Mouse (Mus musculus) hindbrain, embryonic 10.5 days (tissue): ENCODE measurements around the gene Anxa6. TPM values are rescaled to one million over a fixed set of nuclear protein-coding genes. Genes with fewer than 3 reads are reported as not detected.

ENCODE experiments used
- DNase-seq: peaks from one replicate; pipeline ENCODE4 v3.0.0-alpha.2; 2017; ENCODE audit warnings: low spot score
- H3K27ac ChIP-seq: fragments of 300-500 bp; sonication (generic); 2 replicates; pipeline ENCODE4 v1.5.1; 2016; ENCODE audit warnings: mild to moderate bottlenecking, moderate library complexity
- H3K27me3 ChIP-seq: fragments of 300-500 bp; sonication (generic); 2 replicates; pipeline ENCODE4 v1.6.1; 2016; ENCODE audit warnings: mild to moderate bottlenecking; ENCODE audit not compliant: poor library complexity, insufficient read depth, severe bottlenecking
- H3K36me3 ChIP-seq: fragments of 300-500 bp; sonication (generic); 2 replicates; pipeline ENCODE4 v1.6.1; 2016; ENCODE audit warnings: mild to moderate bottlenecking, moderate library complexity
- H3K4me1 ChIP-seq: fragments of 300-500 bp; sonication (generic); replicated peaks from 2 replicates; pipeline ENCODE4 v1.6.1; 2016; ENCODE audit warnings: mild to moderate bottlenecking
- H3K4me3 ChIP-seq: fragments of 300-500 bp; sonication (generic); 2 replicates; pipeline ENCODE4 v1.5.1; 2016; ENCODE audit warnings: mild to moderate bottlenecking, moderate library complexity
- H3K9me3 ChIP-seq: fragments of 300-500 bp; sonication (generic); 2 replicates; pipeline ENCODE4 v1.6.1; 2016; ENCODE audit warnings: mild to moderate bottlenecking, moderate library complexity
- whole genome bisulfite sequencing: fragments of 180-500 bp; shearing (Covaris S2); methylation state at CpG from one replicate; pipeline ENCODE4 v1.1.7; 2016; 5-methylcytosine and 5-hydroxymethylcytosine counted together
- polyA plus RNA-seq: library from polyadenylated mRNA; unstranded; fragments of >200 nt; fragmentation: Nextera tagmentation; extraction: Ambion mirVana; gene quantifications from 2 replicates; pipeline ENCODE4 v1.2.1, GENCODE M21; 2016

The Anxa6 gene
- polyA plus RNA-seq, 1 experiment from 2014 or later, result 68.8 TPM

- Histone ChIP-seq H3K27ac (no peak overlapping the region), H3K9me3 (no peaks in the 10 kb centered on the region), H3K4me3 (no peak overlapping the region), H3K27me3 (no peaks in the 10 kb centered on the region), H3K4me1 (0 out of 2 replicates have a peak, but pooled peaks cover 6% of the 10 kb centered on the region), H3K36me3 (no peaks in the 10 kb centered on the region)
- WGBS, result 94% methylated on average over 5 of the region's 5 CpGs
- no peak for DNase-seq
Measured at GRCm38 (mm10) chr11:55060802-55061201, 27.6 kb upstream of the Anxa6 start.

- no peak overlapping the region for H3K4me3 ChIP-seq
- WGBS, result 79% methylated on average over 3 of the region's 3 CpGs
- no peaks in the 10 kb centered on the region for H3K9me3 ChIP-seq
- H3K4me1 ChIP-seq, result no peaks in the 10 kb centered on the region
- no peak for DNase-seq
- H3K36me3 ChIP-seq, result no peaks in the 10 kb centered on the region
- H3K27ac ChIP-seq, result no peak overlapping the region
- H3K27me3 ChIP-seq, result no peaks in the 10 kb centered on the region
Measured at GRCm38 (mm10) chr11:55057511-55057910, 24.3 kb upstream of the Anxa6 start.

- no peak overlapping the region for H3K4me3 ChIP-seq
- H3K9me3 ChIP-seq, result no peaks in the 10 kb centered on the region
- no peaks in the 10 kb centered on the region for H3K36me3 ChIP-seq
- no peak for DNase-seq
- H3K4me1 ChIP-seq, result no peaks in the 10 kb centered on the region
- H3K27me3 ChIP-seq, result no peaks in the 10 kb centered on the region
- no peak overlapping the region for H3K27ac ChIP-seq
- WGBS, result 83% methylated on average over 7 of the region's 7 CpGs
Measured at GRCm38 (mm10) chr11:55050837-55051510, 17.7 kb upstream of the Anxa6 start.

- H3K4me3 ChIP-seq, result no peak overlapping the region
- DNase-seq, result no peak
- no peaks in the 10 kb centered on the region for H3K4me1 ChIP-seq
- H3K36me3 ChIP-seq, result no peaks in the 10 kb centered on the region
- no peaks in the 10 kb centered on the region for H3K9me3 ChIP-seq
- H3K27me3 ChIP-seq, result no peaks in the 10 kb centered on the region
- no peak overlapping the region for H3K27ac ChIP-seq
- 57% methylated on average over 5 of the region's 5 CpGs for WGBS
Measured at GRCm38 (mm10) chr11:55046600-55046999, 13.4 kb upstream of the Anxa6 start.

- no peak for DNase-seq
- Histone ChIP-seq H3K36me3 (no peaks in the 10 kb centered on the region), H3K27ac (no peak overlapping the region), H3K9me3 (no peaks in the 10 kb centered on the region), H3K4me1 (peaks cover 4% of the 10 kb centered on the region; the same call in 1 of the 2 replicates), H3K4me3 (no peak overlapping the region), H3K27me3 (no peaks in the 10 kb centered on the region)
- 72% methylated on average over 4 of the region's 4 CpGs for WGBS
Measured at GRCm38 (mm10) chr11:55041348-55041747, 8.1 kb upstream of the Anxa6 start.

- DNase-seq, result peak; percentile 76
- Histone ChIP-seq H3K27ac (no peak overlapping the region), H3K9me3 (no peaks in the 10 kb centered on the region), H3K4me3 (no peak overlapping the region), H3K4me1 (peaks cover 4% of the 10 kb centered on the region; the same call in 1 of the 2 replicates), H3K36me3 (no peaks in the 10 kb centered on the region), H3K27me3 (peaks cover 16% of the 10 kb centered on the region)
- WGBS, result 11% methylated on average over 9 of the region's 9 CpGs
Measured at GRCm38 (mm10) chr11:55039591-55039990, 6.3 kb upstream of the Anxa6 start.

GRCm38 (mm10) chr11:55036601-55037000, 3.4 kb upstream of the Anxa6 start:
- Histone ChIP-seq H3K4me1 (peaks cover 27% of the 10 kb centered on the region), H3K27ac (no peak overlapping the region), H3K27me3 (peaks cover 45% of the 10 kb centered on the region), H3K9me3 (no peaks in the 10 kb centered on the region), H3K4me3 (no peak overlapping the region), H3K36me3 (no peaks in the 10 kb centered on the region)
- WGBS, result 33% methylated on average over 3 of the region's 3 CpGs
- DNase-seq, result no peak

- H3K36me3 ChIP-seq, result no peaks in the 10 kb centered on the region
- H3K9me3 ChIP-seq, result no peaks in the 10 kb centered on the region
- DNase-seq, result no peak
- H3K27me3 ChIP-seq, result peaks cover 52% of the 10 kb centered on the region
- peak overlapping the region; percentile 65 for H3K4me3 ChIP-seq
- H3K27ac ChIP-seq, result peak overlapping the region; percentile 82
- H3K4me1 ChIP-seq, result peaks cover 38% of the 10 kb centered on the region
- 35% methylated on average over 5 of the region's 5 CpGs for WGBS
Measured at GRCm38 (mm10) chr11:55032286-55032685, 959 bp downstream of the Anxa6 start.

- H3K4me3 ChIP-seq, result peak overlapping the region; percentile 65
- DNase-seq, result peak; percentile 18
- H3K27ac ChIP-seq, result peak overlapping the region; percentile 82
- peaks cover 52% of the 10 kb centered on the region for H3K27me3 ChIP-seq
- no peaks in the 10 kb centered on the region for H3K36me3 ChIP-seq
- 11% methylated on average over 4 of the region's 4 CpGs for WGBS
- H3K9me3 ChIP-seq, result no peaks in the 10 kb centered on the region
- H3K4me1 ChIP-seq, result peaks cover 42% of the 10 kb centered on the region
Measured at GRCm38 (mm10) chr11:55031991-55032280, 1.3 kb downstream of the Anxa6 start.

- Histone ChIP-seq H3K9me3 (no peaks in the 10 kb centered on the region), H3K36me3 (no peaks in the 10 kb centered on the region), H3K4me3 (peak overlapping the region; percentile 65), H3K27ac (peak overlapping the region; percentile 82), H3K27me3 (peaks cover 52% of the 10 kb centered on the region), H3K4me1 (peaks cover 45% of the 10 kb centered on the region)
- 55% methylated on average over 10 of the region's 10 CpGs for WGBS
- no peak for DNase-seq
Measured at GRCm38 (mm10) chr11:55031211-55031990, 1.8 kb downstream of the Anxa6 start.

- no peak for DNase-seq
- no peak overlapping the region for H3K27ac ChIP-seq
- H3K27me3 ChIP-seq, result peaks cover 24% of the 10 kb centered on the region
- no peaks in the 10 kb centered on the region for H3K9me3 ChIP-seq
- no peaks in the 10 kb centered on the region for H3K36me3 ChIP-seq
- 82% methylated on average over 2 of the region's 2 CpGs for WGBS
- peaks cover 56% of the 10 kb centered on the region for H3K4me1 ChIP-seq
- H3K4me3 ChIP-seq, result no peak overlapping the region
Measured at GRCm38 (mm10) chr11:55028509-55028908, 4.7 kb downstream of the Anxa6 start.

- peak overlapping the region; percentile 18; the same call in 1 of the 2 replicates for H3K27ac ChIP-seq
Measured at GRCm38 (mm10) chr11:55027204-55027855, 5.9 kb downstream of the Anxa6 start.

GRCm38 (mm10) chr11:55025896-55026295, 7.3 kb downstream of the Anxa6 start:
- DNase-seq, result no peak
- Histone ChIP-seq H3K27ac (no peak overlapping the region), H3K27me3 (no peaks in the 10 kb centered on the region), H3K36me3 (no peaks in the 10 kb centered on the region), H3K4me1 (peaks cover 53% of the 10 kb centered on the region), H3K9me3 (no peaks in the 10 kb centered on the region), H3K4me3 (no peak overlapping the region)
- WGBS, result 93% methylated on average over 4 of the region's 4 CpGs

More at GRCm38 (mm10) chr11:55027204-55027855, 5.9 kb downstream of the Anxa6 start:
- no peak for DNase-seq
- peaks cover 14% of the 10 kb centered on the region for H3K27me3 ChIP-seq
- H3K9me3 ChIP-seq, result no peaks in the 10 kb centered on the region
- peaks cover 56% of the 10 kb centered on the region for H3K4me1 ChIP-seq
- WGBS, result 70% methylated on average over 2 of the region's 2 CpGs
- H3K4me3 ChIP-seq, result no peak overlapping the region
- no peaks in the 10 kb centered on the region for H3K36me3 ChIP-seq
